Mouse (Mus musculus): ENCODE measurements around the gene Kazn.

Gene Kazn

DNA sequence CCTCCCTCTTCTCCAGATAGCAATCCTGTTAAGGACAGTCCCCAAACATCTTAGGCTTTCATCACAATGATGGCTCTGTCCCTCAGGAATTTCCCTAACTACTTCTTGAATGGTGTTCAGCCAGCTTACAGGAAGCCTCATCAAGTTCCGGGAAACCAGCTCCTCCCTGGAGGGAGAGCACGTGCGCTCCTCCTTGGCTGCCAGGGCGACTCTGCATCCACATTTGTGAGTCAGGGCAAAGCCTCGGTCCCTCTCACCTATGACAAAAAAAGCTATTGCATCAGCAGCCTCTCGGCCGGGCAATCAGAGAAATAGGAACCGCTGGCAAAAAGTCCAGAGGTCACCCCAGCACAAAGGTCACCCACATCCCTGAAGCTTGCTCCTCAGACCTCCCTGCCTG lies 168.4 kb downstream of the Kazn start:
- peak; percentile 86 for DNase-seq

DNA sequence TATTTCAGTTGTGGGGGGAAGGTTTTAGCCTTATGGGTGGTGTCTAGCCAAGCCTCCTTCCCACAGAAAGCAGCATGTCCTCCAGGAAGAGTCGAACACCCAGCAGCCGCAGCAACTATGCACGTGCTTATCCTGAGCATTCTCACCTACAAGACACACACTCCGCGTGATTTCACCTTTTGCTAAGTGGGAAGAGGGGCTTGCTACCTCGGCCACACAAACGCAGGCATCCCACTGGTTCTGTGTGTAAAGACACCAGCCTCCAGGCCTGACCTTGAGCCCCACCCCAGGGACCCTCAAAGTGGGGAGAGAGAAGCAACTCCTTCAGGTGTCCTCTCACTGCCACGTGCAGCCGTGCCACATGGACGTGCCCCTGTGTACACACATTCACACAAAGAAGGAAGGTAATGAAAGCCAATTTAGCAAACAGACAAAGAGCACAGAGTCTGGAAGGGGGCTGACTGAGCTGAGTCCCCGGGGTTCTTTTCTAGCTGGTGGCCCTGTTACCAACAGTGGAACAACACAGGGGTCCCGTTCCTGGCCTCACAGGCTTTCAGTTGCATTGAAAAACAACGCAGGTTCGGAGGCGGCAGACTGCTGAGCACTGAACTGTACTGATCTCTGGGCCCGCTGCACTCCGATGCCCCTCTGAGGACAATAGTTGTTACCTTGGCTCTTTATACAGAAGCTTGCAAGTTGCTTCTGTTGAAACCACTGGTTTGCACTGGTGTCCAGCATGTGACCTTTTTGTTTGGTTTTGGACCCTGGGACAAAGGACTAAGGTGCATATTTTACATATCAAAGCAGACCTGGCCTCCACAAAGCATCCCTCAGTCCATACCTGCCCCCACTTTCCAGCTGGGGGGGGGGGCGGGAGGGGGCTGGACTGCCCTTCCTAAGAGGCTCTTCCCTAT lies 170.0 kb downstream of the Kazn start:
- no peak for DNase-seq

DNA sequence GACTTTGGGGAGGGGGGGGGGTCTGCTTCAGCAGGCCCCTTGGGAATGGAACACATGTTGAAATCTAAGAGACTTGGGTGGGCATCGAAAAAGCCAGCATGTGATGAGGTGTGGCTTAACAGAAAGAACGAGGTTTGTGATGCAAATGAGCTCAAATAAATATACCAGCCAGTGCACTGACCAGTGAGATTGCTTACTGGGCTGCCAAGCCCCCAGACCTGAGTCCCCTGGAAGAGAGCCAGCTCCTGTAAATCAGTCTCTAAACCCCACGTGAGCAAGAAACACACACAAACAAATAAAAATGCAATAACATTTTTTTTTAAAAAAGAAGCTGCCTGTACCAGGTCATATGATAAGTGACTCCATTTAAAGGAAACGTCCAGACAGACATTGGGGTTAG lies 172.6 kb downstream of the Kazn start:
- DNase-seq = peak; percentile 60

DNA sequence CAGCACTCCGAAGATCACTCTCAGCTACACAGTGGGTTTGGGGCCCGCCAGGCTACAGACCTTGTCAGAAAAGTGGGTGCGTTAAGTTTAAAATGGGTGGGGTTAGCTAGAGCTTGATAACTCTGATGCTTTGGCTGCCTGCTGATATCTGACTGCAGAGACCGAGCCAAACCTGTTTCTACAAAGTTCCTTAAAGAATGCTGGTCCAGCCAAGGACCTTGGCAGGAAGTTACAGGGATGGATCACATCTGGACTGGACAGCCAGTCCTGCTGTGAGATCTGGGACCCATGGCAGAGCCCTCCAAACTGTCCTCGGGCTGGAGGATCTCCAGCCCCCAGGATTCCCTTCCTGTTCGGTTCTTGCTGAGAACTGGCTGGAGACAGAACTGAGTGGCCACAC lies 173.4 kb downstream of the Kazn start:
- DNase-seq = no peak

DNA sequence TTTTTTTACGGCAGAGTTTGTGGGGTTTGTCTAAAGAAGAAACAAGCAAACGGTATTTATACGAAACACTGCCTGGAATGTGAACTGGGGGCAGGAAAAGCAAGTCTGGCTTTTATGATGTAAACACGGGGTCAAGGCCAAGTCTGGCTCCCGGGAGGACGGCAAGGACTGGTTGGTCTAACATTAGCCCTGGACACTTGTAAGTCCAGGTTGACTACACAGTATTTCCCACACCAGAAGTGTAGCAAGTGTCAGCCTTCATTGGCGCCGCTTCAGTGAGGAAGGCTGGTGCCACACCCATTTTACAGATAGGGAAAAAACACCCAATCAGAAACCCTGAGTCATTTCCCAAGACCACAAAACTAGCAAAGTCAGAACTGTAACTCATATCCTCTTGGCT lies 173.9 kb downstream of the Kazn start:
- peak; percentile 80 for DNase-seq

DNA sequence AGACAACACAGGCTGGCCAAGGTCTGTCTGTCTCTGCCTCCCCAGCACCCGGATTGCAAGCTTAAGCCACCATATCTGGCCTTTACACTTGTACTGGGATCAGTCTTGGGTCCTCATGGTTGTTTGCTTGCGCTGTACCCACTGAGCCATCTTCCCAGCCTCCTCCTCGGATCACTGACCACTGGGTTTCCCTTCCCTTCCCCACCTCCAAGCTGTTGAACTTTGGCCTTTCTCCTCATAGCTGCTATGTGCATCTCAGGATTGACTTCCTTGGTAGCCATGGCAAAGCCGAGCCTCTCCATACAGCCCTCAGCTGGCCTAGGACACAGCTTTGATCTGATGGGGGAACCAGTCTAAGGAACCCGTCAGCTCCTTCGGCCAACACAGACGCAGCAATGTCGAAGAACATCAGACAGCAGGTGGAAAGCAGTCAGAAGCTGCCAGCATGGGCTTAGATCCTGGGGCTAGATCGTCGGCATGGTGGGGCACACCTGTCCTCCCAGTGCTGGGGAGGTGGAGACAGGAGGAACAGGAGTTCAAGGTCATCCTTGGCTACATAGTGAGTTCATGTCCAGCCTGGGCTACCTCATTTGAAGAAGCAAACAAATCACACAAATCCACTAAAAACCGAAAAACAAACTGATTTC lies 174.5 kb downstream of the Kazn start:
- DNase-seq = peak; percentile 62

DNA sequence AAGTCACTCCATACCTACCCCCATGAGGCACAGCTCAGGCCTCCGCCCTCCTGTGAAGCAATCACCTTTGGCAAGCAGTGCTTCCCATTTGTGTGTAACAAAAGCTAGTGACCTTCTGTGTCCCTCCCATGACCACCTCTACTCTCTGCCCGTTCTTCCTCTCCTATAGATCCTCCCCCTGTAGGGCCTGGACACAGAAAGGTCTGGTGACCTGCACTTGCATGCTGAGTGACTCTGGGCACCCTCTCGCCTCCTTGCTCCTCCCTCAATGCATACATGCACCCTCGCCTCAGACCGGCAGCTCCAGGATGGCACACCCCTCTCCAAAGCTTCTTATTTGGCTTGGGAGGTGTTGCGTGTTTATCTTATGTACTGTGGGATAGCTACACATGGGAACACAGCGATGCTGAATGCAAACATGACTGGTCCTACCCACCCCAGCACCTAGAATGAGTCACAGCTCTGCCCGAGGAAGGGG lies 176.1 kb downstream of the Kazn start:
- DNase-seq = no peak

DNA sequence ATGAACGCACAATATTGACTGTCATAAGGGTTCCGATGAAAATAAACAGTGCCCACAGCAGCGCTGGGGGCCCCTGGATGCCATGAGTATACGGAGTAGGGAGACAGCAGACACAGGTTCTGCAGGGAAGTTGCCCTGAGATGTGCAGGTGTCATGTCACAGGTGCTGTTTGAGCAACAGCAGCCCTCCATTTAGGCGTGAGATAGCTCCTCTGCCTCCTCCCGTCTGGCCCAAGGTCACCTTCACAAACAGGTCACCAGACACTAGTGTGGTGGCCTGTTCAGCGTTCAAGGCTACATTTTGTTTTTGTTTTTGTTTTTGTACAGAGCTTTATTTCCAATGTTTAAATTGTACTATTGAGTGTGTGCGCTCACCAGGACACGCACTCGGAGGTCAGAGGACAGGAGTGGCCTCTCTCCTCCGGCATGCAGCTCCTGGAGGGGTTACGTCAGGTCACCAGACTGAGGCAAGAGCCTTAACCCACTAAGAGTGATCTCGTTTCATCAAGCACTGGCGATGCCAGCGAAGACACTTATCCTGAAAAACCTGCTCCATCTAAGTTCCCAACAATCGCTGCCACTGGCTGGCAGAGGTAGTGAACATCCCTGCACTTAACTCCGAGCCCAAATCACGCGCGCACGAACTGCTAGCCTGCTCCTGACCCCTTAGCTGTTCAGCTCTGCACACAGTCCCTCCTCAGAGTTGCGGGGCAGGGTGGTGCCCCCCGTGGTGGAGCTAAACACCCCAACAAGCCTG lies 177.5 kb downstream of the Kazn start:
- DNase-seq = no peak

DNA sequence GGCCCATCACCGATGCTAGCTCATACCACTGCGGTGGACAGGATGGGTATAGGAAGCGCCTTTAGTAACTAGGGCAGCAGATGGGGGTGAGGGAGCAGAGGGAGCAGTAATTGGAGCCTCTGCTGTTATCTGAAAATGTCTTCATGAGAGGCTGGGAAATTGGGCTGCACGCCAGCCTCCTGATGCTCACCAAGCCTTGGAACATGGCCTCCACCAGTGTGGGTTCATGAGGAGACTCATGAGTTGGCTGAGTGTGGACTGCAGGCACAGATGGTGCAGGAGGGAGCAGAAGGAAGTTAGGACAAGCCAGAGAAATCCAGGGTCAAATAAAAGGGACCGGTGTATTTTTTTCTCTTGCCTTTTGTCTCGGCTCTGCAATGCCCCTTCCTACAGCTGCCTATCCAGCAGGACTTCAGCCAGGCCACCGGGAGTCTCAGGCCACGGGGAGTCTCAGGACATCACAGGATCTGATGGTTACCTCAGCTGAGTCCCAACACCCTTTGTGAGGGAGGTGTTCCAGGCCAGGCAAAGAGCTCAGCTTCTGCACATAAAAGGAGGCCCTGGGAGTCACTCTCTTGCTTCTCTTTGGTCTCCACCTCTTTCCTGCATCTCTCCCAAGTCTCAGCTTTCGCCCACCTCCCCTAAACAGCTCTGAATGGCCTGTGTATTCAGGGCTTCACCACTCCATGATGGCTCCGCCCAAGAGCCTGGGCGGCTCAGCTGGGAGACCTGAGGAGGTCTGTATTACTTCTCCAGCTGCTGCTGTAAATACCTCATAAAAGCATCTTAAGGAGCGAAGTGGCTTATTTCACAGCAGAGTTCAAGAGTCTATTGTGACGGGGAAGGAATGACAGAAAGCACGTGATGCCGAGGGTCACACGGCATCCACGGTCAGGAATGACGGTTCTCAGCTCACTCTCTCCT lies 178.5 kb downstream of the Kazn start:
- no peak for DNase-seq

DNA sequence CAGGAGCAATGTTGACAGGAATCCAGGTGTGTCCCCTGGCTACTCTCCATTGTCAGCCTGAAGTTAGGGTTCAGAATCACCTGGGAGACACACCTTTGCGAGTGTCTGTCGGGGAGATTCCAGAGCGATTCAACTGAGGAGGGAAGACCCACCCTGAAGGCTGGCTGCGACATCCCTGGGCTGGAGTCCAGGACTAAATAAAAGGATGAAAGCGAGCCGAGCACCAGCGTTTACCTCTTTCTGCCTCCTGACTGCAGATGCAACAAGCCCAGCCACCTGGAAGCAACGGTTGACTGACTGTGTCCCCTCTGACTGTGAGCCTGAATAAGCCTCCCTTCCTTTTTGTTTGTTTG lies 179.4 kb downstream of the Kazn start:
- DNase-seq = no peak

DNA sequence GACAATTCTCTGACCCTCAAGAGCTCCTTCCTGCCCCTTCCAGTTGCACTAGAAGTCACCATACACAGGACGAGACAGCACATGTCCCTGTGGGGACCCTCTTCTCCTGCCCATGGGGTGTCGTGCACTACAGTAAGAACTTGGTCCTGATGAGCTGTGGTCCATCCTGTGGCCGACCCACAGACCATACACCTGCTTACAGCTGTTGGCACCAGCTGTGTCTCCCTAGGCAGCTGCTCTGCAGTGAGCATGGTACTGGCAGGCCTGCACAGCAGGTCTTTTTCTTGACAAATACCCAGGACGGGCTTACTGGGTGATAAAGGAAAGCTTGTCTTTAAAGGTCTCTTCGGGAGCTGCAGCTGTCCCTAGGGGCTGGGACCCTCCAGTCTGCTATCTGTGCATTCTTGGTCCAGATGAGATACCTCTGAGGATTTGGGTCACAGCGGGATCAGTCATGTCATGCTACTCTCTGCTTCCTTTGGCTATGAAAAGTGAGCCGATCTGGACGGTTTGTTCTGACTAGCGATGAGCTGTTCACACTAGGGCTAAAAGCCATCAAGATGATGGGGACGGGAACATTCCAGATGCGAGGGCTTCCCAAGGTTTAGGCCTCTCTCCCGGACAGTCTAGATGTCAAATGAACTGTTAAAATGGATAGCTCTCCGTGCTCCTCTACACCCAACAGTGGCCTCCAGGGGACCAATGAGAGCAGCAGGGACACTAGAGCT lies 179.9 kb downstream of the Kazn start:
- no peak for DNase-seq

DNA sequence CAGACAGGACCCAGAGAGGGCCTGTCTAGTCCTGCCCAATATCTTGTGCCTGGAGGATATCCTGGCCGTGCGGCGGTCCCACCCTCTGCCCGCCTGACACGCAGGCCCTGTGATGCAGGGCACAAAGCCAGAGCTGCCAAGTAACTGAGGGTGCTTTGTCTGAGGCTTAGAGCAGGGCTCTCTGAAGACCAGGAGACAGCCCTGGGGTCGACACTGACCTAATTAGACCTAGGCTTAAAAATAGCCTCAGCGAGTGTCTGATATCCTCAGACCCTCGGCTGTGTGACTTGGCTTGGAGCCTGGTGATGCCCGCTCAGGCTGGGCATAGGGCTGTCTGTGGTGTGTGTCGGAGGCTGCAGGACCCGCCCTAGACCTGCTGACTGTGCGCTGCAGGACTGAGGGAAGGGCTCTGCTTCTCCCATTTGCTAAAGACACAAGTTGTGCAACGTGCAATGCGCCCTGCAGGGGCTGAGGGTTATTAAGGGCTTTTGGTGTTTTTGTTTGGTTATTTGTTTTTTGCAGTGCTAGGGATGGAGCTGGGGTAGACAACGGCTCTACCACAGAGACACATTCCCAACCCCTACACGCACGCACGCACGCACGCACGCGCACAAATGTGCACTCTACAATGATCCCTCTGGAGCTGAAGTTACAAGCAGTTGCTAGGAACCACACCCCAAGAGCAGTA lies 181.5 kb downstream of the Kazn start:
- DNase-seq = peak; percentile 23

DNA sequence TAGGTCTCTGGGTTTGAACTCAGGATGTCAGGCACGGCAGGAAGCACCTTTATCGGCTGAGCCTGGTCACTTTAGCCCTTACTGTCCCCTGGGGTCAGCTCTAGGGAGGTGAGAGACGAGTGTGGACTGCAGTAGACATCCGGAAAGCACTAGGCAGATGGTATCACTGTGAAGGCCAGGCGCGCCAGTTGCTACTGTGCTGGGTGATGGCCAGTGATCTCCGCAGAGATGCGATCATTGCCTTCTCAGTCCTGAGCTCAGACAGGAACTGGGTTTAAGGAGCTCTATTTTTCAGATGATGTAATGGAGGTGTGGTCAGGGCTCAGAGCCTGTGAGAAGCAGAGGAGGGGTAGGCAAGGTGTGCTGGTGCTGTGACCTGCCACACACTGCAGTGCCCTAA lies 183.6 kb downstream of the Kazn start:
- DNase-seq = peak; percentile 8

DNA sequence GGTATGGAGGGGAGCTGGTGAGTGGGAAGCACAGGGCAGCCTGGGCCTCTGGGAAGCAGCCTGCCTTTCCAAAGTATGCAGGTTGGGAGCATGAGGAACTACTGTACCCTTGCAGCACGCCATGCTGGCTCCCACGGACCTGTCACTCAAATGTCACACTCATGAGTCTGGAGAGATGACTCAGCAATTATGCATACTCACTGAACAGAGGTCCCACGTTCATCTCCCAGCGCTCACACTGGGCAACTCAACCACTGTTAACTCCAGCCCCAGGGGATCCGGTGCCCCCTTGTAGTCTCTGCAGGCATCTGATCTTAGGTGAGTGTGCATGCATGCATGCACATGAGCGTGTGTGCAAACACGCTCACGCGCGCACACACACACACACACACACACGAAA lies 184.6 kb downstream of the Kazn start:
- DNase-seq = peak; percentile 38

DNA sequence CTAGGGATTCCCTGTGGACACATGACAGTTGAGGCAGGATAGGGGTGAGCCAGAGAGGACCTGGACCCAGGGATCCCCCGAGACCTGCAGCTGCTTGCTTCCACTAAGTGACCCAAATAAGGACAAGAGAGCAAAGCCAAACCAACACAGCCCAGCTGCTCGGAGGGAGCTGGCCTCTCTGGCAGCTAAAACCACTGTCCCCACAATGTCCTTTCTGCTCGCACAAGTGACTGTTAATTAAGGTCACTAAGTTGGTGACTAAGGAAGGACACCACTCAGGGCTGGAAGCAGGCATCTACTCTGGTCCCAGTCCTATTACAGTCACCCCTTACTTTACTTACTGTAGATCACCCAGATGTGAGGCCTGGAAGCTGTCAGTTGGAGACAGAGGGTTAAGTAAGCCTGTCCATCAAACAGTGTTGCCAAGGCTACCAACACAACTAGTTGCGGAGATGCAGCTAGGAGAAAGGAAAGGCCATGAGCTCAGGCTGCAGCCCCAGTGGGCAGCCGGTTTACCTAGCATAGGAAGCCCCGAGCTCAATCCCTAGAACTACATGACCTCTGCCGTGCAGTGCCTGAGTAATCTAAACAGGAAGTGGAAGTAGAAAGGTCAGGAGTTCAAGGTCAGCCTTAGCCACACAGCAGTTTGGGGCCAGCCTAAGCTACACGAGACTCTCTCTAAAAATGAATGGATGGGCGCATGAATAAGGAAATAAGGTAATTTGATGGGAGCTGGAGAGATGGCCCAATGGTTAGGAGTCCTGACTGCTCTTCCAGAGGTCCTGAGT lies 185.3 kb downstream of the Kazn start:
- peak; percentile 54 for DNase-seq

DNA sequence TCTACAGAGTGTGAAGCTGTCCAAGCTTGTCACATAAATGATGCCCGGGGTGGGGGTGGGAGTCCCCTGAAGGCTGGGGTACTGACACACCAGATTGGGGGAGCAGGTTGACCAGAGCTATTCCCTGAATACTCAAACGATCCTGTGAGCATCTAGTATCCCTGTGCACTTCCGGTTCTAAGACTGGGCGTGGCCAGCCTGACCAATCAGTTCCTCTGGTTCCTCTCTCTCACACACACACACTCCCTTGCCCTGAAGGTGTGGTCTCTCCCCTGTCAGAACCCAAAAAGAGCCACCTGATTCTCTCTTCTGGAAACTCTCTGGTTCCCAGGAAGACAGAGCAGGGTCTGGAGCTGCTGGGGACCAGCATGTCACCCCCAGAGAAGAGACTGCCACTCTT lies 185.9 kb downstream of the Kazn start:
- DNase-seq = peak; percentile 60

DNA sequence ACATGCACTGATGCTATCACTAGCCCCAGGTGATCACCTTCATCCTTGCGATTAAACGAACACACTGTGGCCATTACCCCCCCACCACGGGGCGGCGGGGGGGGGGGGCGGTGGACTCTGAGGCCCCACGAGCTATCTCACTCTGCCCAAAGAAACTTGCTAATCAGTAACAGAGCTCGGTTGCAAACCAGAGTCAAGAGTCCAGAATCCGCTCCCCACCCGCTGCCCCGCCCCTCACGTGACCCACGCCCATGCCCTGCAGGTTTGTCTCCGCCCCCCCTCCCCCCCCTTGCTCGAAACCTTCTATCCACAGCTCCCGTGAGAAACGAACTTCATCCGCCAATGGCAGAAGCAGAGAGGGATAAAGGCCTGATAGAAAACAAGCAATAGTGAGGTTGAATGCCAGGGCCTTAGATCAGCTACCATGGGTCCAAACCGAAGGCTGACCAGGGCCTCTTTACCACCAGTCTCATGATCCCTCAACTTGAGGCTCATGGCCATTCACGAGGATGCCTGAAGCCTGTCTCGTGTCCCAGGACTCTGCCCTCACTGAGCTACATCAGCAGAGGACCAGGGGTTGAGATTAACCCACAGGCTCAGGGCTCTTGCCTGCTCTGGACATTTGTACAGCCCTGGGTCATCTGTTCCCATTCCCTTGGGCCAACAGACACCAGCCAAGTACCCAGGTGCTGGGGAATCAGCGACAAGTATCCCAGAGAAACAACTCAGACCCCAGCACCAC lies 186.6 kb downstream of the Kazn start:
- DNase-seq = peak; percentile 92

All from kidney, adult 11 months (tissue).